In the genomic region with DNA sequence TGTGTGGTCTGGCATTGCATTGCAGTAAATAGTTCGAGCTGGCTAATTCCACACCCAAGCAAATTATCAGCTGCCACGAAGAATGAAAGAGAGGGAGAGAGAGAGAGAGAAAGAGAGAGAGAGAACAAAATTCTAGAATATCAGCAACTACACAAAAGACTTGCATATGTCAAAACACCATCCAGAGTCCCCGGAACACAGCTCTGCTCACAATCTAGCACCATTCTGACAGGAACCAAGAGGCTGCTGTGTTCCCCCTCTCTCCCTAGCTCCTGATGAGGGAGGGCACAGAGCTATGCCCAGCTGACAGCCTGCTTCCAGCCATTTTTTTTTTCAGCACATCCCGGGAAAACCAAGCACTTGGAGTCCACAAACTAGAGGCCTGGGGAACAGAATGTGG, we compare ENCODE assay signal across 15 mouse cellular contexts. TPM values are rescaled to one million over a fixed set of nuclear protein-coding genes. Genes with fewer than 3 reads are reported as not detected.
A peak's percentile ranks its signal among the peaks of the same experiment; 100 is the strongest.
DNase-seq lines count a peak whose midpoint lies in the region; ATAC-seq and TF ChIP-seq lines count a peak whose summit lies in the region.
"Had no signal": no experiment of that assay in that cellular context is flagged by ENCODE, and none has a peak within 500 bp of the region (broad histone marks: within the 10 kb centered on the region; RNA-seq: fewer than 3 reads in every experiment).

No protein-coding gene starts in this region.

- TF ChIP-seq CTCF in heart, postnatal 0 days (IDR thresholded peaks at IDR 0.05; ENCODE audit: low read depth), result no peak

- no peak for ATAC-seq in heart, postnatal 0 days (ENCODE audit: insufficient read depth, low read depth)
- no peak for ATAC-seq in limb, embryonic 15.5 days (ENCODE audit: insufficient number of reproducible peaks, low FRiP score, low TSS enrichment, low read depth)

- no peak overlapping the region for H3K27ac ChIP-seq in heart, postnatal 0 days (ENCODE audit: low read depth)
- H3K27ac ChIP-seq in heart, embryonic 10.5 days, result no peak overlapping the region
- no peak overlapping the region; the same call in 1 of the 2 replicates for H3K27ac ChIP-seq in limb, embryonic 15.5 days

- 51% methylated on average over 4 of the region's 4 CpGs for whole genome bisulfite sequencing in heart, postnatal 0 days
- 59% methylated on average over 4 of the region's 4 CpGs for WGBS in heart, embryonic 10.5 days
- WGBS in limb, embryonic 15.5 days, result 31% methylated on average over 4 of the region's 4 CpGs

- H3K9ac ChIP-seq in heart, postnatal 0 days (replicated peaks; ENCODE audit: low read depth, low read length), result no peak overlapping the region
- no peak overlapping the region for H3K9ac ChIP-seq in limb, embryonic 15.5 days

- peak overlapping the region; percentile 1; the same call in 1 of the 2 replicates for H3K4me2 ChIP-seq in heart, postnatal 0 days (ENCODE audit: low read depth, low read length)
- H3K4me2 ChIP-seq in limb, embryonic 15.5 days, result 0 out of 2 replicates have a peak overlapping the region, but pooled peaks have one; percentile 10

- no peaks in the 10 kb centered on the region for H3K9me3 ChIP-seq in heart, postnatal 0 days (replicated peaks; ENCODE audit: control insufficient read depth, low read length)
- H3K9me3 ChIP-seq in heart, embryonic 10.5 days, result no peaks in the 10 kb centered on the region
- H3K9me3 ChIP-seq in limb, embryonic 15.5 days, result no peaks in the 10 kb centered on the region
- H3K9me3 ChIP-seq: megakaryocyte, embryonic 14.5 days had no signal

- no peak for TF ChIP-seq EP300 in heart, postnatal 0 days (IDR thresholded peaks at IDR 0.05; ENCODE audit: low read depth)

- H3K36me3 ChIP-seq in heart, postnatal 0 days (replicated peaks; ENCODE audit: control insufficient read depth, insufficient read depth, low read length), result no peaks in the 10 kb centered on the region
- H3K36me3 ChIP-seq in heart, embryonic 10.5 days, result no peaks in the 10 kb centered on the region
- H3K36me3 ChIP-seq in limb, embryonic 15.5 days, result no peaks in the 10 kb centered on the region

- DNase-seq in heart, postnatal 0 days (ENCODE audit: low spot score), result no peak
- DNase-seq in heart, embryonic 10.5 days (ENCODE audit: low spot score), result no peak
- peak; percentile 41 for DNase-seq in thymus, postnatal 25 days
- no peak for DNase-seq in thymus, postnatal 10 days (ENCODE audit: low spot score in 2 of 2)
- peak; percentile 42 for DNase-seq in thymus, postnatal 4 days
- DNase-seq in layer of hippocampus, adult 9-10 months (ENCODE audit: low spot score), result no peak
- no peak for DNase-seq in ovary, postnatal 14 days (ENCODE audit: low spot score)
- DNase-seq: cerebellum, postnatal 14 days; gastrocnemius, postnatal 25 days; kidney, adult 2 months; lung, adult 2 months had no signal

- no peak overlapping the region for H3K4me3 ChIP-seq in heart, postnatal 0 days (ENCODE audit: low read depth, low read length)
- H3K4me3 ChIP-seq in heart, embryonic 10.5 days, result no peak overlapping the region
- no peak overlapping the region for H3K4me3 ChIP-seq in limb, embryonic 15.5 days
- H3K4me3 ChIP-seq: erythroblast, embryonic 14.5 days; megakaryocyte, embryonic 14.5 days had no signal

- H3K4me1 ChIP-seq in heart, postnatal 0 days (ENCODE audit: control insufficient read depth, insufficient read depth), result no peaks in the 10 kb centered on the region
- 0 out of 2 replicates have a peak, but pooled peaks cover 4% of the 10 kb centered on the region for H3K4me1 ChIP-seq in heart, embryonic 10.5 days
- H3K4me1 ChIP-seq in limb, embryonic 15.5 days, result peaks cover 35% of the 10 kb centered on the region; the same call in 1 of the 2 replicates

- H3K27me3 ChIP-seq in heart, postnatal 0 days (ENCODE audit: control insufficient read depth, insufficient read depth, low read length), result peaks cover 37% of the 10 kb centered on the region
- peaks cover 75% of the 10 kb centered on the region for H3K27me3 ChIP-seq in heart, embryonic 10.5 days (ENCODE audit: insufficient read depth, poor library complexity, severe bottlenecking)
- H3K27me3 ChIP-seq in limb, embryonic 15.5 days, result peaks cover 34% of the 10 kb centered on the region

RNA-seq across cellular contexts. Expression of gene Bcl11b, which starts 6.6 kb away (rescaled TPM):
- total RNA-seq in heart, postnatal 0 days (2014; rRNA removed; ENCODE audit: low replicate concordance), result 2.7 and 7.3 TPM in 2 replicates
- polyA plus RNA-seq in heart, postnatal 0 days (2015; fragmentation: Nextera tagmentation; extraction: Ambion mirVana), result 2.1 and 2.2 TPM in 2 replicates
- polyA plus RNA-seq in heart, embryonic 10.5 days (2016; fragmentation: Nextera tagmentation; extraction: Ambion mirVana), result 3.1 and 3.3 TPM in 2 replicates
- polyA plus RNA-seq in limb, embryonic 15.5 days (2015; fragmentation: Nextera tagmentation; extraction: Ambion mirVana), result 14.3 and 19.9 TPM in 2 replicates
- polyA plus RNA-seq: C2C12; erythroblast, embryonic 14.5 days had no signal

Comparison
In these comparisons a context has a peak if more than half of its experiments do, and no peak if none do; other contexts are left out.
1. DNase-seq: peak in thymus, postnatal 25 days (single experiment) and thymus, postnatal 4 days (single experiment); none in heart, postnatal 0 days (single experiment), heart, embryonic 10.5 days (single experiment), thymus, postnatal 10 days (0 of 2), layer of hippocampus, adult 9-10 months (single experiment) and ovary, postnatal 14 days (single experiment).